Mouse (Mus musculus) hindbrain, embryonic 16.5 days (tissue): ENCODE measurements around the gene Reep1. TPM values are rescaled to one million over a fixed set of nuclear protein-coding genes. Genes with fewer than 3 reads are reported as not detected.
"Not testable (repeated sequence)": the region's sequence is repeated elsewhere in the genome, so short reads cannot be mapped to it uniquely, and the experiment has no call there.

Experiments
- ATAC-seq: fragments of 200-750 bp; cut with Nextera tagmentation; 2 replicates; pipeline ENCODE4 v1.8.0; 2017; ENCODE audit warnings: moderate TSS enrichment, moderate library complexity
- H3K27ac ChIP-seq: fragments of 300-500 bp; sonication (generic); 2 replicates; pipeline ENCODE4 v1.5.1; 2014; ENCODE audit warnings: low read depth, mild to moderate bottlenecking, control low read depth, low read length, moderate library complexity
- H3K27me3 ChIP-seq: fragments of 300-500 bp; sonication (generic); replicated peaks from 2 replicates; pipeline ENCODE4 v1.6.1; 2014; ENCODE audit warnings: low read length; ENCODE audit not compliant: control insufficient read depth, insufficient read depth
- H3K36me3 ChIP-seq: fragments of 300-500 bp; sonication (generic); 2 replicates; pipeline ENCODE4 v1.6.1; 2014; ENCODE audit warnings: mild to moderate bottlenecking, low read length, moderate library complexity, mixed read lengths; ENCODE audit not compliant: control insufficient read depth, insufficient read depth
- H3K4me1 ChIP-seq: fragments of 300-500 bp; sonication (generic); 2 replicates; pipeline ENCODE4 v1.6.1; 2014; ENCODE audit warnings: low read depth, low read length; ENCODE audit not compliant: control insufficient read depth, insufficient read depth
- H3K4me2 ChIP-seq: fragments of 300-500 bp; sonication (generic); 2 replicates; pipeline ENCODE4 v1.6.1; 2014; ENCODE audit warnings: mild to moderate bottlenecking, low read length, control low read depth, moderate library complexity
- H3K4me3 ChIP-seq: fragments of 300-500 bp; sonication (generic); 2 replicates; pipeline ENCODE4 v1.5.1; 2014; ENCODE audit warnings: mild to moderate bottlenecking, low read length, control low read depth, moderate library complexity
- H3K9ac ChIP-seq: fragments of 300-500 bp; sonication (generic); 2 replicates; pipeline ENCODE4 v1.6.1; 2014; ENCODE audit warnings: low read depth, mild to moderate bottlenecking, control low read depth, low read length, moderate library complexity
- H3K9me3 ChIP-seq: fragments of 300-500 bp; sonication (generic); 2 replicates; pipeline ENCODE4 v1.6.1; 2014; ENCODE audit warnings: mild to moderate bottlenecking, low read length, moderate library complexity; ENCODE audit not compliant: control insufficient read depth
- WGBS: fragments of 180-500 bp; shearing (Covaris S2); extraction: QIAGEN DNeasy Blood & Tissue Kit; methylation state at CpG from one replicate; pipeline ENCODE4 v1.1.7; 2014; 5-methylcytosine and 5-hydroxymethylcytosine counted together
- polyA plus RNA-seq: library from polyadenylated mRNA; unstranded; fragments of >200 nt; fragmentation: Nextera tagmentation; extraction: Ambion mirVana; gene quantifications from 2 replicates; pipeline ENCODE4 v1.2.1, GENCODE M21; 2015

Reep1 gene
- polyA plus RNA-seq, 1 experiment from 2014 or later: 304 TPM

- WGBS: 90% methylated on average over 2 of the region's 2 CpGs
Measured at GRCm38 (mm10) chr6:71836811-71837210, 129.4 kb downstream of the Reep1 start.

GRCm38 (mm10) chr6:71839815-71840214, 132.5 kb downstream of the Reep1 start:
- ATAC-seq: no peak
- no peak overlapping the region for H3K4me2 ChIP-seq
- no peak overlapping the region for H3K27ac ChIP-seq
- H3K9ac ChIP-seq: no peak overlapping the region
- H3K4me1 ChIP-seq: no peaks in the 10 kb centered on the region
- H3K9me3 ChIP-seq: no peaks in the 10 kb centered on the region
- no peak overlapping the region for H3K4me3 ChIP-seq
- H3K27me3 ChIP-seq: no peaks in the 10 kb centered on the region
- peaks cover 2% of the 10 kb centered on the region; the same call in 1 of the 2 replicates for H3K36me3 ChIP-seq

More at GRCm38 (mm10) chr6:71836811-71837210, 129.4 kb downstream of the Reep1 start:
- no peaks in the 10 kb centered on the region for H3K27me3 ChIP-seq
- peaks cover 2% of the 10 kb centered on the region; the same call in 1 of the 2 replicates for H3K36me3 ChIP-seq
- H3K9me3 ChIP-seq: no peaks in the 10 kb centered on the region
- H3K4me3 ChIP-seq: no peak overlapping the region
- peaks cover 11% of the 10 kb centered on the region for H3K4me1 ChIP-seq
- H3K4me2 ChIP-seq: no peak overlapping the region
- no peak for ATAC-seq
- no peak overlapping the region for H3K9ac ChIP-seq
- H3K27ac ChIP-seq: no peak overlapping the region

- Histone ChIP-seq H3K4me1 (no peaks in the 10 kb centered on the region), H3K27me3 (no peaks in the 10 kb centered on the region), H3K4me3 (no peak overlapping the region), H3K36me3 (peaks cover 4% of the 10 kb centered on the region; the same call in 1 of the 2 replicates), H3K27ac (no peak overlapping the region), H3K9me3 (no peaks in the 10 kb centered on the region), H3K4me2 (no peak overlapping the region), H3K9ac (no peak overlapping the region)
- WGBS: 100% methylated on average over 1 of the region's 1 CpGs
- ATAC-seq: no peak
Measured at GRCm38 (mm10) chr6:71840597-71841290, 133.4 kb downstream of the Reep1 start.

- not testable (repeated sequence) for H3K9ac ChIP-seq, H3K4me1 ChIP-seq, H3K4me3 ChIP-seq, H3K36me3 ChIP-seq, H3K4me2 ChIP-seq, H3K9me3 ChIP-seq, H3K27ac ChIP-seq, ATAC-seq, H3K27me3 ChIP-seq
- 90% methylated on average over 6 of the region's 6 CpGs for WGBS
Measured at GRCm38 (mm10) chr6:71846906-71847305, 139.5 kb downstream of the Reep1 start.

Other genes with a start within 250 kb of the Reep1 start
- gene Rnf103, start 213.7 kb upstream of the Reep1 start, polyA plus RNA-seq: 14.0 and 21.5 TPM in 2 replicates
- gene Chmp3, start 163.8 kb upstream of the Reep1 start, polyA plus RNA-seq: 61.6 and 61.8 TPM in 2 replicates
- 25.6 and 33.0 TPM in 2 replicates for gene Kdm3a, start 74.6 kb upstream of the Reep1 start, polyA plus RNA-seq
- 40.8 and 43.5 TPM in 2 replicates for gene Mrpl35, start 119.4 kb downstream of the Reep1 start, polyA plus RNA-seq
- 162 and 165 TPM in 2 replicates for gene Immt, start 123.8 kb downstream of the Reep1 start, polyA plus RNA-seq
- gene Ptcd3, start 201.2 kb downstream of the Reep1 start, polyA plus RNA-seq: 72.9 and 83.9 TPM in 2 replicates
- 17.9 and 18.3 TPM in 2 replicates for gene Polr1a, start 201.5 kb downstream of the Reep1 start, polyA plus RNA-seq